Mouse (Mus musculus) layer of hippocampus, postnatal 25 days (tissue): ENCODE results near the gene Ndel1. TPM values are rescaled to one million over a fixed set of nuclear protein-coding genes. Genes with fewer than 3 reads are reported as not detected.
A peak's percentile ranks its signal among the peaks of the same experiment; 100 is the strongest.

Source experiments
- DNase-seq, 2 experiments: peaks; one replicate each; pipeline ENCODE4 v3.0.0; 2022; ENCODE audit warnings: mixed read lengths in 2 of 2, low spot score in 1 of 2; ENCODE audit errors: extremely low spot score in 1 of 2
- total RNA-seq, 2 experiments: library from RNA; stranded (reverse); gene quantifications; 2 replicates each; pipeline ENCODE4 v1.2.3; 2021

The Ndel1 gene
- total RNA-seq, 2 experiments from 2014 or later = 88.5 to 90.3 TPM

DNA sequence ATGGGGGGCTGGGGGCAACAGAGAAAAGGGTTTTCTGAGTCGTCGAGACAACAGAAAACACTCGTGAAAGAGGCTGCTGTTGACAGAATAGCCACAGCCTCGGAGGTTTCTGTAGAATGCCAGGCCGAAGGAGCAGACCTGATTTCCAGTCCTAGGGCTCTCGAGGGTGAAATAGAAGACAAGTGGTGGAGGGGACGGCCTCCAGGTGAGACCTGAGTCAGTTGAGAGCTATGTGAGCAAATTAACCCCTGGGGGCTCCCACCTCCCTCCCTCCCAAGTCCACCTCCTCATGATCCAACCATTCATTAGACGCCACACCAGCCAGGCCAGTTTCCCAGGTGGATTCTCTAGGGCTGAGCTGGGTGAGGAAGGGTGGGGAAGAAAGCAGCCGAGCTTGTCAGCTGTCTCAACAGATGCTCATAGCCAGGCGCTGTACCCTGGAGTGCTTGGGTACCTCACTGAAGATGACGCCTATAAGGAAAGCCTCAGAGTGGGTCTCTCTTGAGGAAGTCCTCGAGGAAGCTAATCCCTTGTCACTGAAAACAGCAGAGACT lies 22.3 kb upstream of the Ndel1 start:
- no peak for DNase-seq

DNA sequence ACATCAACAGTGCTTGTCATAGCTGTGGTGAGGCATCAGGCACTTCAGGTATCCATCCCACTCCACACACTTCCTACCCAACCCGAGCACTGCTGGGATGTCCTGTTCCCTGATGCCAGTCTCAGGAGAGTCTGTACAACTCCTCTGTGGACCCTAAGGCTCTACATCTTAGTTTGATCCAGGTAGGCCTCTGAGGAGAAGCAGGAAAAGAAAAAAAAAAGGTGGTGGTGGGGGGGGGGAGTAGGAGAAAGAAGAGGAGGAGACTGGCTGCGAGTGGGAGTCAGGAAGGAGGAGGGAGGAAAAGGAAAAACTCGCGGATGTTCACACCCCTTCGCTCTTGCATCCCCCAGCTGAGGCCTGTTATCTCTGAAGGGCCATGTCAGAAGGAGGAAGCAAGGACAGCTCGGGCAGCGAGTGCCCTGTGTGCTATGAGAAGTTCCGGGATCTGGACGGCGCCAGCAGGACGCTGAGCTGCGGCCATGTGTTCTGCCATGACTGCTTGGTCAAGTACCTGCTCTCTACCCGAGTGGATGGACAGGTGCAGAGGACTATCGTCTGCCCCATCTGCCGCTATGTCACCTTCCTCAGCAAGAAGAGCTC lies 20.7 kb upstream of the Ndel1 start:
- no peak for DNase-seq

DNA sequence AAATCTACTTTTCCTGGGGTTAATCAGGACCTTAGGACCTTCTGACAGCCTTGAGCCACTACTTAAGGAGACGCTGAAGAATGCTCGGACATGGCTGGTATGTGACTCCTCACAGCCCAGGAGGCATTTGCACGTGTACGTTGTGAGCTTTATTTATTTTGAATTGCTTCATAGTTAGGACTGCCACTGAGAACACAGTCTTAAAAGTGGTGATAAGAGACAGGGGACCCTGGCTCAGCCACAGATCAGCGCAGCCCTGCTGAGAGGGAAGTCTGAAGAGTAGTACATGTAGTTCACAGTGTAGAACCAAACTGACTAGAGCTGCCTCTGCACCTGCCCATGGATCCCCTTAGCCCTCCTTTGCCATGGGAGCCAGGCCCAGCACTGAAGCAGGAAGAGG lies 20.2 kb upstream of the Ndel1 start:
- DNase-seq = no peak

DNA sequence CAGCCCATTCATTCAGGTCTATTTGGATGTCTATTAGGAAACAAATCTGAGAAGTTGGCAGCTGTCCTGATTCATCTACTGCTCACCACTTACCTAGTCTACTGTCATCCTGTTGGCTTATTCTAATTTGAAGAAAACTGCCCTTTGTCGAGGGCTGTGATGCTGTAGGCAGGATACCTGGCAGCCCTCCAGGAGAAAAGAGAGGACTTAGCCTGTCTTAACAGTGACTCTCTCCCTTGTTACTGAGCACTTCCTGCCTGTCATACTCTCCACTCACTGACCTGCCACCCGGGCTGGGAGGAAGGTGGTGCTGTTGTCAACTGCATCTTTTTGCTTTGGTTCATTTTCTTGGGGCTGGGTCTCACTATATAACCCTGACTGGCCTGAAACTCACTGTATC lies 19.0 kb upstream of the Ndel1 start:
- DNase-seq = peak in 1 of 2 experiments; percentile 10

DNA sequence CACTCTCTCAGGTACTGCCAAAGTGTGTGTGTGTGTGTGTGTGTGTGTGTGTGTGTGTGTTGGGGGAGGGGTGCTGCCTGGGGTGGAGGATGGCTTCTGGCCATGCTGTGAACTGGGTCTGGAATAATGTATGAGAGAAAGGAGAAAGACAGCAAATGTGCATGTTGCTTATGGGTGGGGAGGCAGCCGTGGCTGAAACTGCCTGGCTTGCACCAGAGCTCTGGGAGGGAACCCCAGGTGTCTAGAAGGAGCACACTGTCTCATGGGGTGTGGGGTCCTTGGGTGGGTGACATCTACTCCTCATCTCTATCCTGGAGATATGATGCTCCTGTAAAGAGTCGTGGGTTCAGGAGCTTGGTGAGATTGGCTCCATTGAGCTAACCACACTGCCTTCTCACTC lies 17.0 kb upstream of the Ndel1 start:
- DNase-seq = no peak

DNA sequence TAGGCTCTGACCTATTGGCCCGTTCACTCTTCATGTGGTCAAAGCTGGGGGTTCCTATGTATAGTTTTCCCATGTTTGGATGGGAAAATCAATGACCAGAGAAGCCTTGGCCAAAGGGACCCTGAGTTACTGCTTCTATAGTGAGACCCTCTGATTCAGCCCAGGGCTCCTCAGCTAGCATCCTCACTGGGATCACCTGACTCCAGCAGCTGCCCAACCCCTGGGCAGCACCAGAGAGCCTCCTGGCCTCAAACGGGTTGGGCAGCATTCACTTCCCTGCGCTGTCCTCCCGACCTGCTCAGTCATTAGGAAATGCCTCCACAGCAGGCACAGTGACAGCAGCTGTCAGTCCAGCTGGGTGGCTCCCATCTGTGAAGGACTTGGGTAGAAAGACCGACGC lies 16.6 kb upstream of the Ndel1 start, which contains the start of gene Rnf222:
Rnf222 (plus strand) TSS at position 301 of the 400 bp plus-strand sequence.
- DNase-seq = no peak

DNA sequence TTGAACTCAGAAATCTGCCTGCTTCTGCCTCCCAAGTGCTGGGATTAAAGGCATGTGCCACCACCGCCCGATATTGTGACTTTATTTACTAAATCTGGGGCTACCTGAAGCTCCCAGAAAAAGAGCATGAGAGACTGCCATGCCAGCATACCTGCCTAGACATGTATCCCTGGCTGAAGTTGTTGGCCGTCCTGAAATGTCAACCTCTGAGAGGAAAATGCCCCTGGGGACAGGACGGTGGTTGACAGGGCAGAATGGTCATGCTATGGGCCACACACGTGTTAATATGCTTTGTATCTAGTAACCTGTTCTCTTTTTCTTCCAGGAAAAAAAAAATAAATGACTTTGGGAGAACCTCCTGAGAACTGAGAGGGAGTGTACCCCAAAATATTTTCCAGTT lies 14.4 kb upstream of the Ndel1 start:
- DNase-seq = no peak

DNA sequence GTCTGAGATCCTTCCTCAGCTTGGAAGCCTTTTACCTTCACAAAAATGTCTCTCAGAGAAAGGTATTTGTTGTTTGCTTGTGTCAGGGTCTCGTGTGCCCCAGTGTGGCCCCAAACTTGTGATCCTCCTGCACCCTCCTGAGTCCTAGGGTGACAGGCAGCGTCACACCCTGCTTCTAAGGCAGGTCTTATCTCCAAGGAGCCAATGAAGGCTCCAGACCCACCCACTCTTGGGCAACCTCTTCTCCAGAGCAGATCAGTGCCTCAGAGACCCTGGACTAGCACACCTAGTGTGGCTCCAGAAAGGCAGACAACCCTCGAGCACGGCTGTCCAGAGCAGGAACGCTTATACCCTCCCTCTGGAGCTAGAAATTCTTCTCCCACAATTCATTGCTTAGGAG lies 12.7 kb upstream of the Ndel1 start:
- no peak for DNase-seq

DNA sequence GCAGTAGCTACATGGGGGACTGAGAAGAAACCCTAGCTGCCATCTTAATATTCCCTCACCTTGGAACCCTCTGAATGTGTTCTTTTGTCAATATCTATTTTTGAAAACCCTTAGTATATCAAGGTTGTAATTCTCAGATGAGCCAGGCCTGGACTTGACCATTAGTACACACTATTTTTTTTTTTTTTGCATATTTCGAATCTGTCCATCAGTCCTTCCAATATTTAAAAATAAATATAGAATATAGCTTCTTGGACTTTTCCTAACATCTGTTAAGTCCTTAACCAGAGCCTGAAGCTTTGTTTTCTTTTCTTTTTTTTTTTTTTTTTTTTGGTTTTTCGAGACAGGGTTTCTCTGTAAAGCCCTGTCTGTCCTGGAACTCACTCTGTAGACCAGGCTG lies 12.2 kb upstream of the Ndel1 start:
- no peak for DNase-seq

DNA sequence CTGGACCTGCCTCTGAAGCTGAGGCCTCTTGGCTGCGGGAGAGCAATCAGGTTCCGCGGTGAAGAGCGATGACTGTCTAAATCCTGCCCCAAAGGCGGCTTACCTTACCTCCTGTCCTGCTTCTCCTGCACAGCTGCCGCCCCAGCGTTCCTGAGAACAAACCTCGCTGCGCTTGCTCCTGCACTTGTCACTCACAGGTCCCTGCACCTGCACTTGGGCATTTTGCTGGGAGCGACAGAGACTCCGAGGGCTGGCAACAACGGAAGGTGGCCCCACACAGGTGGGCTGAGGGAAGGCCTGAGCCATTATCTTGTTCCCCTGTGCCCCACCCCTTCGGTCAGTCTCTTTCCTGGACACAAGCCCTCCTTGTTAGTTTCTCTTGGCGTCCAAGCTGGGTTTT lies 10.4 kb upstream of the Ndel1 start:
- DNase-seq = no peak

DNA sequence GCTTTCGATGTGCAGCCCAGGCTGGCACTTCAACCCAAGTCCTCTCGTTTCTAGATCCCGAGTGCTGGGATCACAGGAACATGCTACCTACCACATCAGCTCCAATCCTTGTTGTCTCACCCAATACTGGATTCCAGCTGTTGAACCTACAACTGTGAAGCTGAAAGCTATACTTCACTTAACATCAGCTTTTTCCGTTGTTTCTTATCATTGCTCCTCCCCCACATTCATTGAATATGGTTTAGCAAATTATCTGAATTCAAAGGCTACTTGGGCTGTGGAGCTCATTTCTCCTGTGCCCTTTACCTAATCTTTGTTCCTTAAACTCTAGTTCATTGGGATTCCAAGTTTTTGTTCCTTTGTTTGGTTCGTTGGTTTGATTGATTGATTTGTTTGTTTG lies 7.2 kb upstream of the Ndel1 start:
- no peak for DNase-seq

DNA sequence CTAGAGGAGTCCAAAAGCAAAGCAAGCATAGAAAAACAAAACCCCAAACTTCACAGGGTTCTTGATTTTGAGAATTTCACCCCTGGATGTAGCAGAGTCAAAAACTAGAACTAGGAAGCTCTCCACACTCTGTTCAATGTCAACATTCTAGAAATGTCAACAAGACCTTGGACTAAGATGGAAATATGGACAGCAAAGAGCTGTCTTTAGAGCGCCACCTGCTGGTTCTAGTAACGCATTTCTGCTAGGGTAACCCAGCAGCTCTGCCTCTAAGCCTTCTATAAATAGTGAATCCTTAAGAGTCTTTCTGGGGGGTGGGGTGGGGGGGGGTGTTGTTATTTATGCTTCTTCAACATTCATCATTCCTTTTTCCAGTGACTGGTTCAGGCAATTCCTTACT lies 3.2 kb upstream of the Ndel1 start:
- peak in 1 of 2 experiments; percentile 60 for DNase-seq

DNA sequence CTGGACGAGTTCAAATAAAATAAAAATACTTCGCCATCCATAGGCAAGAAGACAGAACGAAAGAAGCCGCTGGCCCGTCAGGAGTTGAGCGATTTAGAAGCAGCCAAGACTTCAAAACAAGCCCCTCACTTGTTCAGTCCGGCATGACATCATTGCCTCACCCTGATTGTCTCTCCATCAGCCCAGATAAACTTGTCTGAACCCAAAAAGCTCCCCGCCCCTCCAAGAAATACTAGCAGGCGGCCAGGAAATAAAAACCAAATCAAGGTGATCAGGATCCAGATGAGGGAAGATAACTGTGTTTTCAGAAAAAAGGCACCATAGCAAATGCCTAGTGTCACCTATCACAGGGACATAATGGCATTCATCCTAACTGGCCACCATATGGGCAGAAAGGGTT lies 381 bp downstream of the Ndel1 start:
- DNase-seq = no peak

DNA sequence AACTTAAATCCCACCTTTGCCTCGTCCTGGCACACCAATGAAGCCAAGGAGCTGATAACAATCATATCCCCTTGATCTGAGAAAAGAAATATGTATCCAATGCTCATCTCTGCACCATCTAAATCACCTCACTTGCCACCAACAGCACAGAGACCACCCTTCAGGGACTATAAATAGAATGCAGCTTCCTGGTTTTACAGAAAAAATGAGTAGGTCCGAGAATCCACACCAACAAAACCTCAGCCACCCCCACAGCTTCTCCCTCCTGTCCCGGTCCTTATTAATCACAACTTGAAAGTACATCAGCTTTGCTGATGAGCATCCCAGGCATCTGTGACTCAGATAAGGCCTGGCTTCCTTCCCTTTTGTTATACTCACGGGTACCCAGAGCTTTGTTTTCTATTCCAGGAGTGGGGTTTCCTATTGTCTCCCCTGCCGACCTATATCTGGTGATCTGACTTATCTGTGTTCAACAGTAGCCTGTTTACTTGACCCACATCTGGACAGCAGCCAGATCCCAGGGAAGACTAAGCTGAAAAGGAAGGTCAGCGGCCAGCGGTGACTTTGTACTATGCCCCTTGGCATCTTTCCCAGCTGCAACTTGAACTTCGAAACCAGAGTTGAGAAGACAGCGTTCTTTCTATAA lies 7.0 kb downstream of the Ndel1 start:
- no peak for DNase-seq

DNA sequence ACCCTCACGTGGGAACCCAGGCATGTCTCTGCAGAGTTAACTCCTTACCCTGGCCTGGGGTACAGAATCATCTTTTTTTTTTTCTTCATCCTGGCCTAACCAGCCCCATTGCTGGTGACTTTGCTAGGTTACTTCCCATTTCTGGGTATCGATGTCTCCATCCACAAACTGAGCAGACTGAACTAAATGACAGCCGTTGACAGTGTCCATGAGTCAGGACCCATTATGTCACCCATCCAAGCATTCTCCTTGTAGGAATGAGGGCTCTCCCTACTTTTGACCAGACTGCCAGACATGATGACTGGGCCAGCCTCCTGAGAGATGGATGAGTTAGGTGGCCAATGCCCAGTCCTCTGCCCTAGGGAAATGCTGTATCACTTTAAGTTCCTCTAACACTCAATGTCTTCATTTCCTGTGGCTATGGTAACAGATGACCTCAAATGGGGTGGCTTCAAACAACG lies 8.0 kb downstream of the Ndel1 start:
- DNase-seq = no peak

DNA sequence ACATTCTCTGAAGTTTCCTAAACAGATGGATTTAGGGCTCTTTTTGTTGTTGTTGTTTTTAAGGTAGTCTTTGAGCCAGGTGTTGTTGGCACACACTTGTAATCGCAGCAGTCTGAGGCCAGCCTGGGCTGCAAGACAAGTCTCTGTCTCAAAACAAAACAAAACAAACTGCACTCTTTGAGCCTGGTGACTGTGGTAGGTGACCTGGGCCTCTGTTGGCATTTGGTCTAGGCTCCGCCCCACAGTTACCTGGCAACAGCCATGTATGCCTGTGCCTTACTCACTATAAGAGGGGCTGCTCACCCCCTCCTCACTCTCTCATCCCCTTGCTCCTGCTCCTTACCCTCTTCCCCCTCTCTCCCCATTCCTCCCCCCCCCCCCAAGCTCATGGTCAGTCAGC lies 9.4 kb downstream of the Ndel1 start:
- no peak for DNase-seq

DNA sequence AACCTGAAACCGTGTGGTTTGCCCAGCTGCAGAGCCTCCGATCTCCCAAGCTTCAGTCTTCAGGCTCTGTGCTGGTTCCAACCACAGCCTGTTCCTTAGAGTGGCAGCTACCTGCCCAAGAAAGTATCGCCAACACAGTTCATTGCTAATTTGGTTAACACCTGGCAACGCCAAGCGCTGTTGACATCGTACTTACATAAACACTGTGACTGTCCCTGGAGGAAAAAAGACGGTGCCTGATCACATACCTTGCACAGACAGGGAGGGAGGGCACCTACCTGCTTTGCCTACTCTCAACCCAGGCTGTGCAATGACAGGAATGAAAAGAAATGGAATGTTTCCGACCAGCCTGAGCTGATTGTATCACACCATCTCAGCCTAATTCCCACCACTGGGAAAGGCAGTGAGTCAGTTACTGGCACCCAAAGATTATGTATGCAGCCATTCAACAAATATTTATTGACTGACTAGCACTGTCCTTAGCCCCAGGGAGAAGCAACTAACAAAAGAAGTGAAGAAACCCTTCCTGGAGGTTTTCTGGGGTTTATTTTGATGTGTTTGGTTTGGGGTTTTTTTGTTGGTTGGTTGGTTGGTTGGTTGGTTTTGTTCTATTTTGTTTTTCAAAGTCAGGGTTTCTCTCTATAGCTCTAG lies 11.6 kb downstream of the Ndel1 start:
- no peak for DNase-seq

DNA sequence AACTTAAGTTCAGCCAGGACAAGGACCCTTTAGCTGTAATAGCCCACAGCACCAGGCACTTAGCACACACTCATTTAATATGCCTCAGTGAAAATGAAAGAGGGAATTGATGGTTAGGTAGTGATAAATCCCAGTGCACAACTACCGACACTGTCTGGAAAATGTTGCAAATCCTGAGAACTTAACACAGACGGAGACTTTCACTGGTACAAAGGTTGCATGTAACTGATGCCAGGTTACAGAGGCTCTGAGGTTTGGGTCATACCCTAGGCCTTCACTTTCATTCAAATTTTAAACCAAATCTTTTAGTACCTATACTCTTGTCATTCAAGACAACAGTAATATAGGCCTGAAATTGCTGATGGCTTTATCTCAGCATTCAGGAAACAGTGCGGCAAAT lies 14.3 kb downstream of the Ndel1 start:
- DNase-seq = no peak

DNA sequence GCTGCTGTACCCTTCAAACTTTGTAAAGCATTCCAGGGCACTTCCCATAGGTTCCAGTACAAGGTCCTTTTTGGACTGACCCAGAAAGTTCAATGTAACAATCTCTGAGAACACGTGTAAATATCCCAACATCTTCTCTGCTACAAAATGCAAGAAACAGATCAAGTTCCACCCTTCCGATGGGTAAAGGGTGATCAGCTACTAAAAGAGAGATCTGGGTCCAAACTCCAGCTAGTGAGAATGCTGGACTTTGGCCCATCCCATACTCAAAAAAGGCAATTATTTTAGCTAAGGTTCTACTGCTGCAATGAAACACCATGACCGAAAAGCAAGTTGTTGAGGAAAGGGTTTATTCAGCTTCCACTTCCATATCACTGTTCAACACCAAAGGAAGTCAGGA lies 17.0 kb downstream of the Ndel1 start:
- no peak for DNase-seq

DNA sequence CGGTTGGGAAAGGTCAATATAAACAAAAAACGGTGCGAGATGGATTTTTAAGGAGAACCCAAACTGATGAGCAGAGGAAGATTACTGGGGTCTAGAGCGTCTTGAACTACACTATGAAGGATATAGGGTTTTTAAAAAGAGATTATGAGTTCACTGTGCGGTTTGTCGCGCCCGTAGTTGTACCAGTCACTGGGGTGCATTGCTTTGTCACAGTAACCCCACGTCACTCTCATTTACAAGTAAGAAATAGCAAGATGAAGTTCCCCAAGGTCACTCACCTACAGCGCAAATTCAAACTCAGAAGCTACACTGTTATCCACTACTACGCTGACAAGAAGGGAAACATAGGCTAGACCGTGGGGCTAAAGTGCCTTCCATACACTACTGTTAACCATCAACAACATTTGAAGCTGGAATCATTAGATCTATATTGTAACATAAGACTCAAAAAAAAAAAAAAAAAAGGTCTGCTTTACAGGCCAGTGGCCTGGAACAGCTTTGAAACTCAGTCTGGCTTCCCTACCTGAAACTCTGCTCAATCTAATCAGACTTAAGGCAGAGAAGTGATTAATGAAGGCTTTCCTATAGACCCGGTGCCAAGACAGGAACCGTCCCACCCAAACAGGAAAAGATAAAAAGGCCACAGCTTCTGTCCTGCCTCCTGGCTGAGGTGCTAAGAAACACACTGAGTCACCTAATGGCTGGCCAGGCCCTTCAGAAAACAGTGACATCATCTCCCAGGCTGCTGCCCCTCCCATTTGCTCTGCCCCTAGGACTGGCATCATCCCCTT lies 17.9 kb downstream of the Ndel1 start:
- DNase-seq = no peak

DNA sequence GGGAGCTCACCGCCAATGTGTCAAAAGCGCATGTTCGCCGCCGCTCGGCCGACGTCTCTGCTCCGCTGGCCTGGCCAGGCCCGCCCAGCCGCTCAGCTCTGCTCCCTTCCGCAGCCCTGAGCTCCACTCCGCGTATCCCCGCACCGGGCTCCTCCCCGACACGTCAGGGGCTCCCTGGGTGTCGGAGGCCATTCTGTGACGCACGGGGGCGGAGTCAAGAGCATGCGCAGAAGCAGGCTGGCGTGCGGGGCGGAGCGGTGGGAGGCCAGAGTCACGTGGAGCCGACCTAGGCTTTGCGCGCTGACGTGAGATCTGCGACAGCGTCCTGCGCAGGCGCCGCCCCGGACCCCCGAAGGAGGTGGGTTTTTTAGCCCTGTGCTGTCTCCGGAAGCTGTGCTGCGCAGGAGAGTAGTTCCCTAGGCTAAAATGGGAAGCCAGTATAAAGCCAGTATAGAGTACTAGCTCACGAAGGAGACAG lies 18.7 kb downstream of the Ndel1 start:
- peak; percentile 97 to 100 for DNase-seq
